Mouse (Mus musculus): Measurements from ENCODE around the gene Phactr2.

The Phactr2 gene

GRCm38 (mm10) chr10:13168461-13168860, 305.8 kb downstream of the Phactr2 start:
- DNase-seq (ENCODE audit: low read depth, low spot score): no peak

DNA sequence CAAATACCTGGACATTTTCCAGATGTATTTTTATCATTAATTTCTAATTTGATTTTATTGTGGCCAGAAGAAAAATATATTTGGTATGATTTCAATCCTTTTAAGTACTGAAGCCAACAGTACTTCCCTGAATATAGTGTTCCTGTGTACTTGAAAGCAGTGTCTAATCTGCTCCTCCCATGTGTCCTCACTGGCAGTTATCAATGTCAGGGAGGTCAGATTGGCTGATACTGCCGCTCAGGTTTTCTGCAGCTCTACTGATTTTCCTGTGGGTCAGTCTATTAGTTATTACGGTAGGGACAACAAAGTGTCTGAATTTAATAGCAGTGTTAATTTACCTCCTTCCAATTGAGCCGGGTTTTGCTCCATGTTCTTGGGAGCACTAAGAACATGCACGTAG, 312.2 kb downstream of the Phactr2 start:
- DNase-seq (ENCODE audit: low read depth, low spot score): no peak

GRCm38 (mm10) chr10:13160913-13161312, 313.3 kb downstream of the Phactr2 start:
- DNase-seq (ENCODE audit: low read depth, low spot score): no peak
